Mouse (Mus musculus): ENCODE measurements around the gene Ldhal6b. TPM values are rescaled to one million over a fixed set of nuclear protein-coding genes. Genes with fewer than 3 reads are reported as not detected.

Gene Ldhal6b
- polyA plus RNA-seq, 1 experiment from 2014 or later = not detected

GRCm38 (mm10) chr17:5414041-5414440 is 4.5 kb downstream of the Ldhal6b start:
- Histone ChIP-seq H3K9me3 (replicated peaks; ENCODE audit: control insufficient read depth, low read length) (no peaks in the 10 kb centered on the region), H3K36me3 (ENCODE audit: control insufficient read depth, insufficient read depth, low read length) (peaks cover 26% of the 10 kb centered on the region), H3K27ac (ENCODE audit: low read depth, low read length) (no peak overlapping the region), H3K4me1 (ENCODE audit: control insufficient read depth, insufficient read depth, low read length) (no peaks in the 10 kb centered on the region), H3K4me3 (ENCODE audit: low read depth, low read length) (no peak overlapping the region), H3K27me3 (replicated peaks; ENCODE audit: control insufficient read depth, insufficient read depth, low read length) (no peaks in the 10 kb centered on the region), H3K9ac (ENCODE audit: low read length) (no peak overlapping the region), H3K4me2 (ENCODE audit: low read length) (no peak overlapping the region)
- no peak for ATAC-seq
- WGBS = 95% methylated on average over 3 of the region's 3 CpGs
- DNase-seq (ENCODE audit: low spot score) = no peak

GRCm38 (mm10) chr17:5413350-5413749 is 5.2 kb downstream of the Ldhal6b start:
- DNase-seq (ENCODE audit: low spot score) (no peak), ATAC-seq (no peak)

GRCm38 (mm10) chr17:5412740-5413139 is 5.8 kb downstream of the Ldhal6b start:
- H3K4me3 ChIP-seq (ENCODE audit: low read depth, low read length) = no peak overlapping the region
- DNase-seq (ENCODE audit: low spot score) (no peak), ATAC-seq (no peak)
- no peak overlapping the region for H3K27ac ChIP-seq (ENCODE audit: low read depth, low read length)
- peaks cover 19% of the 10 kb centered on the region for H3K36me3 ChIP-seq (ENCODE audit: control insufficient read depth, insufficient read depth, low read length)
- 94% methylated on average over 7 of the region's 7 CpGs for WGBS
- no peak overlapping the region for H3K9ac ChIP-seq (ENCODE audit: low read length)
- no peaks in the 10 kb centered on the region for H3K9me3 ChIP-seq (replicated peaks; ENCODE audit: control insufficient read depth, low read length)
- no peaks in the 10 kb centered on the region for H3K27me3 ChIP-seq (replicated peaks; ENCODE audit: control insufficient read depth, insufficient read depth, low read length)
- no peak overlapping the region for H3K4me2 ChIP-seq (ENCODE audit: low read length)
- no peaks in the 10 kb centered on the region for H3K4me1 ChIP-seq (ENCODE audit: control insufficient read depth, insufficient read depth, low read length)

More at GRCm38 (mm10) chr17:5413350-5413749, 5.2 kb downstream of the Ldhal6b start:
- Histone ChIP-seq H3K9ac (ENCODE audit: low read length) (no peak overlapping the region), H3K27me3 (replicated peaks; ENCODE audit: control insufficient read depth, insufficient read depth, low read length) (no peaks in the 10 kb centered on the region), H3K36me3 (ENCODE audit: control insufficient read depth, insufficient read depth, low read length) (peaks cover 25% of the 10 kb centered on the region), H3K4me3 (ENCODE audit: low read depth, low read length) (no peak overlapping the region), H3K4me2 (ENCODE audit: low read length) (no peak overlapping the region), H3K27ac (ENCODE audit: low read depth, low read length) (no peak overlapping the region), H3K4me1 (ENCODE audit: control insufficient read depth, insufficient read depth, low read length) (no peaks in the 10 kb centered on the region), H3K9me3 (replicated peaks; ENCODE audit: control insufficient read depth, low read length) (no peaks in the 10 kb centered on the region)
- WGBS = 94% methylated on average over 13 of the region's 13 CpGs

- DNase-seq (ENCODE audit: low spot score) (no peak), ATAC-seq (no peak)
- no peaks in the 10 kb centered on the region for H3K27me3 ChIP-seq (replicated peaks; ENCODE audit: control insufficient read depth, insufficient read depth, low read length)
- no peaks in the 10 kb centered on the region for H3K4me1 ChIP-seq (ENCODE audit: control insufficient read depth, insufficient read depth, low read length)
- WGBS = 98% methylated on average over 8 of the region's 8 CpGs
- H3K36me3 ChIP-seq (ENCODE audit: control insufficient read depth, insufficient read depth, low read length) = peaks cover 14% of the 10 kb centered on the region
- no peak overlapping the region for H3K4me2 ChIP-seq (ENCODE audit: low read length)
- H3K27ac ChIP-seq (ENCODE audit: low read depth, low read length) = no peak overlapping the region
- H3K4me3 ChIP-seq (ENCODE audit: low read depth, low read length) = no peak overlapping the region
- no peak overlapping the region for H3K9ac ChIP-seq (ENCODE audit: low read length)
- no peaks in the 10 kb centered on the region for H3K9me3 ChIP-seq (replicated peaks; ENCODE audit: control insufficient read depth, low read length)
These were observed 6.3 kb downstream of the Ldhal6b start for GRCm38 (mm10) chr17:5412301-5412700.

- Histone ChIP-seq H3K4me1 (ENCODE audit: control insufficient read depth, insufficient read depth, low read length) (no peaks in the 10 kb centered on the region), H3K9ac (ENCODE audit: low read length) (no peak overlapping the region), H3K27ac (ENCODE audit: low read depth, low read length) (no peak overlapping the region), H3K36me3 (ENCODE audit: control insufficient read depth, insufficient read depth, low read length) (peaks cover 10% of the 10 kb centered on the region; the same call in 1 of the 2 replicates), H3K27me3 (replicated peaks; ENCODE audit: control insufficient read depth, insufficient read depth, low read length) (no peaks in the 10 kb centered on the region), H3K4me3 (ENCODE audit: low read depth, low read length) (no peak overlapping the region), H3K9me3 (replicated peaks; ENCODE audit: control insufficient read depth, low read length) (no peaks in the 10 kb centered on the region), H3K4me2 (ENCODE audit: low read length) (no peak overlapping the region)
- no peak for ATAC-seq
- WGBS = 93% methylated on average over 17 of the region's 17 CpGs
- DNase-seq (ENCODE audit: low spot score) = no peak
These were observed 7.4 kb downstream of the Ldhal6b start for GRCm38 (mm10) chr17:5411205-5411604.

GRCm38 (mm10) chr17:5410336-5410735 is 8.2 kb downstream of the Ldhal6b start:
- 87% methylated on average over 4 of the region's 4 CpGs for WGBS
- DNase-seq (ENCODE audit: low spot score) = no peak
- peaks cover 10% of the 10 kb centered on the region; the same call in 1 of the 2 replicates for H3K36me3 ChIP-seq (ENCODE audit: control insufficient read depth, insufficient read depth, low read length)

GRCm38 (mm10) chr17:5407030-5407429 is 11.5 kb downstream of the Ldhal6b start:
- no peak for ATAC-seq
- H3K4me3 ChIP-seq (ENCODE audit: low read depth, low read length) = no peak overlapping the region
- DNase-seq (ENCODE audit: low spot score) = no peak
- 69% methylated on average over 6 of the region's 6 CpGs for WGBS
- no peaks in the 10 kb centered on the region for H3K9me3 ChIP-seq (replicated peaks; ENCODE audit: control insufficient read depth, low read length)
- H3K27me3 ChIP-seq (replicated peaks; ENCODE audit: control insufficient read depth, insufficient read depth, low read length) = no peaks in the 10 kb centered on the region
- H3K4me2 ChIP-seq (ENCODE audit: low read length) = no peak overlapping the region
- no peak overlapping the region for H3K9ac ChIP-seq (ENCODE audit: low read length)
- H3K36me3 ChIP-seq (ENCODE audit: control insufficient read depth, insufficient read depth, low read length) = peaks cover 10% of the 10 kb centered on the region; the same call in 1 of the 2 replicates
- no peaks in the 10 kb centered on the region for H3K4me1 ChIP-seq (ENCODE audit: control insufficient read depth, insufficient read depth, low read length)
- H3K27ac ChIP-seq (ENCODE audit: low read depth, low read length) = no peak overlapping the region

More at GRCm38 (mm10) chr17:5410336-5410735, 8.2 kb downstream of the Ldhal6b start:
- Histone ChIP-seq H3K9ac (ENCODE audit: low read length) (no peak overlapping the region), H3K4me3 (ENCODE audit: low read depth, low read length) (no peak overlapping the region), H3K4me1 (ENCODE audit: control insufficient read depth, insufficient read depth, low read length) (no peaks in the 10 kb centered on the region), H3K9me3 (replicated peaks; ENCODE audit: control insufficient read depth, low read length) (no peaks in the 10 kb centered on the region), H3K27ac (ENCODE audit: low read depth, low read length) (no peak overlapping the region), H3K4me2 (ENCODE audit: low read length) (no peak overlapping the region), H3K27me3 (replicated peaks; ENCODE audit: control insufficient read depth, insufficient read depth, low read length) (no peaks in the 10 kb centered on the region)
- no peak for ATAC-seq

- H3K9ac ChIP-seq (ENCODE audit: low read length) = no peak overlapping the region
- ATAC-seq (no peak), DNase-seq (ENCODE audit: low spot score) (no peak)
- no peaks in the 10 kb centered on the region for H3K9me3 ChIP-seq (replicated peaks; ENCODE audit: control insufficient read depth, low read length)
- no peaks in the 10 kb centered on the region for H3K4me1 ChIP-seq (ENCODE audit: control insufficient read depth, insufficient read depth, low read length)
- peaks cover 10% of the 10 kb centered on the region; the same call in 1 of the 2 replicates for H3K36me3 ChIP-seq (ENCODE audit: control insufficient read depth, insufficient read depth, low read length)
- H3K27ac ChIP-seq (ENCODE audit: low read depth, low read length) = no peak overlapping the region
- H3K4me3 ChIP-seq (ENCODE audit: low read depth, low read length) = no peak overlapping the region
- no peaks in the 10 kb centered on the region for H3K27me3 ChIP-seq (replicated peaks; ENCODE audit: control insufficient read depth, insufficient read depth, low read length)
- H3K4me2 ChIP-seq (ENCODE audit: low read length) = no peak overlapping the region
- 45% methylated on average over 10 of the region's 10 CpGs for WGBS
These were observed 12.0 kb downstream of the Ldhal6b start for GRCm38 (mm10) chr17:5406566-5406965.

GRCm38 (mm10) chr17:5403885-5404284 is 14.7 kb downstream of the Ldhal6b start:
- no peaks in the 10 kb centered on the region for H3K4me1 ChIP-seq (ENCODE audit: control insufficient read depth, insufficient read depth, low read length)
- no peak overlapping the region for H3K4me3 ChIP-seq (ENCODE audit: low read depth, low read length)
- H3K36me3 ChIP-seq (ENCODE audit: control insufficient read depth, insufficient read depth, low read length) = no peaks in the 10 kb centered on the region
- no peaks in the 10 kb centered on the region for H3K9me3 ChIP-seq (replicated peaks; ENCODE audit: control insufficient read depth, low read length)
- H3K9ac ChIP-seq (ENCODE audit: low read length) = no peak overlapping the region
- no peak overlapping the region for H3K4me2 ChIP-seq (ENCODE audit: low read length)
- WGBS = 85% methylated on average over 6 of the region's 6 CpGs
- no peak for ATAC-seq
- no peak for DNase-seq (ENCODE audit: low spot score)
- no peak overlapping the region for H3K27ac ChIP-seq (ENCODE audit: low read depth, low read length)
- no peaks in the 10 kb centered on the region for H3K27me3 ChIP-seq (replicated peaks; ENCODE audit: control insufficient read depth, insufficient read depth, low read length)

Data from forebrain, embryonic 14.5 days (tissue).